Mouse (Mus musculus): Measurements from ENCODE around the gene Ptprg. TPM values are rescaled to one million over a fixed set of nuclear protein-coding genes. Genes with fewer than 3 reads are reported as not detected.

The Ptprg gene
- polyA plus RNA-seq, 2 experiments = 0.69 to 1.4 TPM

DNA sequence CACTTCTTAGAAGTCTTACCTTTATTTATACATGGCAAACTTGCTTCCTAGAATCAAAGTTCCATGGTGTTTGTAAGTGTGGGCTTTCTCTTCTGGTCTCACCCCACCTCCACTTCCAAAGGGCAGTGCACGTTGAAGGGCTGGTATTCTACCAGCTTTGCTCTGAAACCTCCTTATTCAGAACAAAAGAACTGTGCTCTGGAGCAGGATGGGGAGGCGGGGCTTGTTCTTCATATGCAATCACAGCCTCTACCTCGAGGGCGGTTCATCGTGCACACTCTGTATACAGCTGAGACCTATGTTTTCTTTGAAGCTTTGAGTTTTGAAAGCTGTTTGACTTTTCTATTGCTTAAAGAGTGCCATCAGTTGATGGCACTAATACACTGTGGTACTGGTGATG, 412.5 kb downstream of the Ptprg start:
- H3K9me3 ChIP-seq (ENCODE audit: control insufficient read depth, low read length) = no peaks in the 10 kb centered on the region
- H3K36me3 ChIP-seq (replicated peaks; ENCODE audit: control insufficient read depth, insufficient read depth, low read depth) = no peaks in the 10 kb centered on the region
- H3K4me1 ChIP-seq (replicated peaks; ENCODE audit: control insufficient read depth in 2 of 2, insufficient read depth in 2 of 2, low read length in 1 of 2) = no peaks in the 10 kb centered on the region
- H3K9ac ChIP-seq (replicated peaks) = no peak overlapping the region
- no peaks in the 10 kb centered on the region for H3K27me3 ChIP-seq (ENCODE audit: control insufficient read depth, insufficient read depth, low read length)
- ATAC-seq (ENCODE audit: insufficient read depth) (no peak), DNase-seq (ENCODE audit: low read depth in 3 of 3, low spot score in 3 of 3) (no peak)
- H3K4me2 ChIP-seq (ENCODE audit: low read depth) = no peak overlapping the region
- TF ChIP-seq CTCF (IDR thresholded peaks at IDR 0.05; ENCODE audit: low read depth) = no peak
- TF ChIP-seq EP300 (IDR thresholded peaks at IDR 0.05; ENCODE audit: low read depth) = no peak
- no peak overlapping the region for H3K4me3 ChIP-seq (ENCODE audit: insufficient read depth in 1 of 2, low read depth in 2 of 2, low read length in 2 of 2)
- 63% methylated on average over 5 of the region's 5 CpGs for WGBS (ENCODE audit: insufficient replicate concordance)
- H3K27ac ChIP-seq = no peak overlapping the region

DNA sequence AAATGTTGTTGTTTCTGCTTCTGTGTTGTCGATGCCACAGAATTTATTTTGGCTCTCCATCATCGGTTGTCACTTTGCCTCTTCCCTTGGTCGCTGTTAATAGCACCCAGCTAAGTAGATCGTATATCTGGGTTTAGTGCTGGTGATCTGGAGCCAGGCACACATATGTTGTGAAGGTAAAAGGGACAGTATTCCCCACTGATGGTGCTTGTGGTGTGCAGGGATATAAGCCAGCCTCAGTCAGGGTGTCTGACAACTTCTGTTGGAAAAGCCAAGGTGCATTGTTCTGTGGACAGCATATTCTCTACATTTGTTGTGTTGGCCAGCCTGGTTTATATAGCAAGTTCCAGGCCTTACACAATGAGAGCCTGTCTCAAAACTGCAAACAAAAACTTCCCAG, 428.4 kb downstream of the Ptprg start:
- DNase-seq (ENCODE audit: low read depth in 3 of 3, low spot score in 3 of 3) = no peak
- H3K9me3 ChIP-seq (ENCODE audit: control insufficient read depth, low read length) = no peaks in the 10 kb centered on the region
- H3K4me3 ChIP-seq (ENCODE audit: insufficient read depth in 1 of 2, low read depth in 2 of 2, low read length in 2 of 2) = no peak overlapping the region
- no peaks in the 10 kb centered on the region for H3K27me3 ChIP-seq (ENCODE audit: control insufficient read depth, insufficient read depth, low read length)
- ATAC-seq (ENCODE audit: insufficient read depth) = no peak
- no peaks in the 10 kb centered on the region for H3K4me1 ChIP-seq (replicated peaks; ENCODE audit: control insufficient read depth in 2 of 2, insufficient read depth in 2 of 2, low read length in 1 of 2)
- H3K36me3 ChIP-seq (replicated peaks; ENCODE audit: control insufficient read depth, insufficient read depth, low read depth) = no peaks in the 10 kb centered on the region
- no peak overlapping the region for H3K9ac ChIP-seq (replicated peaks)
- TF ChIP-seq CTCF (IDR thresholded peaks at IDR 0.05; ENCODE audit: low read depth) = no peak
- H3K4me2 ChIP-seq (ENCODE audit: low read depth) = no peak overlapping the region
- WGBS (ENCODE audit: insufficient replicate concordance) = 65% methylated on average over 4 of the region's 4 CpGs
- no peak overlapping the region for H3K27ac ChIP-seq

DNA sequence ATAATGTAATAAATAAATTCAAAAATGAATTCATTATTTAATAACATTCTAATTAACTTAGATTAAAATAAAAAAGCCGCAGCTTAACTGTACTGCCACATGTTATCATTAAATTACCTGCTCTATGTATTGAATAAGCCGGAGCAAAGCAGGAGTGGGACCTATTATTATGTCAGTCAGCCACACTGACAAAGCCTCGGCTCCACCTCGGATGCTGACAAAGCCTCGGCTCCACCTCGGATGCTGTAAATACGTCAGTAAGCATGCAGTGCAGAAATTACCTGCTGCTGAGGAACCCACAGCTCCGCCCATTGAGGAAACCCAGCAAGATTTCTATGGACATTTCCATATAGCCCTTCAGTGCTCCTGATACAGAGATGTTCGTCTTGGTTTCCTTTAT, 429.7 kb downstream of the Ptprg start:
- DNase-seq (ENCODE audit: low read depth in 3 of 3, low spot score in 3 of 3) (no peak), ATAC-seq (ENCODE audit: insufficient read depth) (no peak)
- H3K27me3 ChIP-seq (ENCODE audit: control insufficient read depth, insufficient read depth, low read length) = no peaks in the 10 kb centered on the region
- 58% methylated on average over 9 of the region's 9 CpGs for WGBS (ENCODE audit: insufficient replicate concordance)
- H3K4me2 ChIP-seq (ENCODE audit: low read depth) = no peak overlapping the region
- H3K36me3 ChIP-seq (replicated peaks; ENCODE audit: control insufficient read depth, insufficient read depth, low read depth) = no peaks in the 10 kb centered on the region
- no peak overlapping the region for H3K9ac ChIP-seq (replicated peaks)
- H3K4me1 ChIP-seq (replicated peaks; ENCODE audit: control insufficient read depth in 2 of 2, insufficient read depth in 2 of 2, low read length in 1 of 2) = no peaks in the 10 kb centered on the region
- TF ChIP-seq EP300 (IDR thresholded peaks at IDR 0.05; ENCODE audit: low read depth) (no peak), CTCF (IDR thresholded peaks at IDR 0.05; ENCODE audit: low read depth) (no peak)
- H3K9me3 ChIP-seq (ENCODE audit: control insufficient read depth, low read length) = no peaks in the 10 kb centered on the region
- H3K27ac ChIP-seq = no peak overlapping the region
- H3K4me3 ChIP-seq (ENCODE audit: insufficient read depth in 1 of 2, low read depth in 2 of 2, low read length in 2 of 2) = no peak overlapping the region

DNA sequence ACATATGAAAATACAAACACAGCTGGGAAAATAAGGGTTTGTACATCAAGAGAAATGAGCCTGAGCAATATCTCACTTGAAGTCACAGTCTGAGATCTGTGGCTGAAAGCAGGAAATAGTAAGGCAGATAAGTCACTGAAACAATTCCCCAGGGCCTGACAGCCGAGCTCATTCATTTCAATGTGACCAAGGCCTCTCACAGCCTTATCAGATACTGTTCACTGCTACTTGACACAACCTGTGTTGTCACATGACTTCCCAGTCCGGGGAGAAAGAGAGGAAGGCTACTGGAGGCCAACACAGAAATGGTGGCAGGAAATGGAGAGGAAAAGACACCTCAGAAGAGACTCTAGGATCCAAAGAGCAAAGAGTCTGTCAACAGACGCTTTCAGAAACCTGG, 430.8 kb downstream of the Ptprg start:
- no peak for TF ChIP-seq CTCF (IDR thresholded peaks at IDR 0.05; ENCODE audit: low read depth)
- TF ChIP-seq EP300 (IDR thresholded peaks at IDR 0.05; ENCODE audit: low read depth) = no peak
- Histone ChIP-seq H3K4me3 (ENCODE audit: insufficient read depth in 1 of 2, low read depth in 2 of 2, low read length in 2 of 2) (no peak overlapping the region), H3K27me3 (ENCODE audit: control insufficient read depth, insufficient read depth, low read length) (no peaks in the 10 kb centered on the region), H3K4me1 (replicated peaks; ENCODE audit: control insufficient read depth in 2 of 2, insufficient read depth in 2 of 2, low read length in 1 of 2) (no peaks in the 10 kb centered on the region), H3K36me3 (replicated peaks; ENCODE audit: control insufficient read depth, insufficient read depth, low read depth) (no peaks in the 10 kb centered on the region), H3K9ac (replicated peaks) (no peak overlapping the region), H3K4me2 (ENCODE audit: low read depth) (no peak overlapping the region), H3K9me3 (ENCODE audit: control insufficient read depth, low read length) (no peaks in the 10 kb centered on the region), H3K27ac (no peak overlapping the region)
- DNase-seq (ENCODE audit: low read depth in 3 of 3, low spot score in 3 of 3) = no peak
- ATAC-seq (ENCODE audit: insufficient read depth) = no peak
- 12% methylated on average over 3 of the region's 3 CpGs for WGBS (ENCODE audit: insufficient replicate concordance)

DNA sequence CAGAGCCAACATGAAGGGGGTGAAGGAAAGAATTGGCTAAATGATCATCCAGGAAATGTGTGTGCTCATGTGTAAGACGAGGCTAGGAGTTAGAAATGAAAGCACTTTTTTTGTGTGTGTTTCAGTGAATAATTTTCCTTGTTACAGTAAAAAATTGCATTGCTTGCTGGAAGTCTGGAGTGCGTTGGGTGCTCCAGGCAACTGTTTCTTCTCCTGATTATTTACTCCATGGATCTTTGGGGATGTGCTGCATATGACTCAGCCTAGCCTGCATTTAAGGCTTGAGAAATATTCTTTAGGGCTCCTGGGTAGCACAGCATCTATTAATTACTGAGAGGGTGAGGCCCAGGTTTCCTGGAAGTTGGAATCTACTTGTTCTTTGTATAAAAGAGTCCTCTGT, 435.6 kb downstream of the Ptprg start:
- Histone ChIP-seq H3K9ac (replicated peaks) (no peak overlapping the region), H3K27ac (no peak overlapping the region), H3K27me3 (ENCODE audit: control insufficient read depth, insufficient read depth, low read length) (no peaks in the 10 kb centered on the region), H3K9me3 (ENCODE audit: control insufficient read depth, low read length) (no peaks in the 10 kb centered on the region), H3K36me3 (replicated peaks; ENCODE audit: control insufficient read depth, insufficient read depth, low read depth) (no peaks in the 10 kb centered on the region), H3K4me1 (replicated peaks; ENCODE audit: control insufficient read depth in 2 of 2, insufficient read depth in 2 of 2, low read length in 1 of 2) (no peaks in the 10 kb centered on the region), H3K4me2 (ENCODE audit: low read depth) (no peak overlapping the region), H3K4me3 (ENCODE audit: insufficient read depth in 1 of 2, low read depth in 2 of 2, low read length in 2 of 2) (no peak overlapping the region)
- ATAC-seq (ENCODE audit: insufficient read depth) (no peak), DNase-seq (ENCODE audit: low read depth in 3 of 3, low spot score in 3 of 3) (no peak)
- TF ChIP-seq CTCF (IDR thresholded peaks at IDR 0.05; ENCODE audit: low read depth) = no peak
- TF ChIP-seq EP300 (IDR thresholded peaks at IDR 0.05; ENCODE audit: low read depth) = no peak
- 48% methylated on average over 2 of the region's 2 CpGs for WGBS (ENCODE audit: insufficient replicate concordance)

DNA sequence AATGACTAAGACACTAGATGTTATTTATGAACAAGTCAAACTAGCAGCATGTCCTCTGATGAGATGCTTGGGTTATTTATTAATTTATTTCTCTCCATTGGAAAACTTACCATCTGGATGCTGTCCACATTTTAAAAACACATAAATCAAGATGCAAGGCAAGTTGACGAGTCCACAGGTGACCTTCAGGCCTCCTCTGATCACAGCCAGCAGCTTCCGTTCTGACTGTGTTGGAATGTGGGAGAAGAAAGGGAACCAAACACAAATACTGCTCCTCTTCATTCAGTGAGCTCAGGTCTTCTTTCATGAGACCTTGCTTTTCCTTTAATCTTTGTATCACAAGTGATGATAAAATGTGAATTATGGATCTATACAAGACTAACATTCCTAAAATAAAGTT, 437.8 kb downstream of the Ptprg start:
- DNase-seq (ENCODE audit: low read depth in 3 of 3, low spot score in 3 of 3) = no peak
- H3K4me3 ChIP-seq (ENCODE audit: insufficient read depth in 1 of 2, low read depth in 2 of 2, low read length in 2 of 2) = no peak overlapping the region
- no peak for ATAC-seq (ENCODE audit: insufficient read depth)

More for the DNA sequence above, 437.8 kb downstream of the Ptprg start:
- no peaks in the 10 kb centered on the region for H3K4me1 ChIP-seq (replicated peaks; ENCODE audit: control insufficient read depth in 2 of 2, insufficient read depth in 2 of 2, low read length in 1 of 2)
- no peak for TF ChIP-seq CTCF (IDR thresholded peaks at IDR 0.05; ENCODE audit: low read depth)
- TF ChIP-seq EP300 (IDR thresholded peaks at IDR 0.05; ENCODE audit: low read depth) = no peak
- H3K9ac ChIP-seq (replicated peaks) = no peak overlapping the region
- H3K27me3 ChIP-seq (ENCODE audit: control insufficient read depth, insufficient read depth, low read length) = no peaks in the 10 kb centered on the region
- H3K36me3 ChIP-seq (replicated peaks; ENCODE audit: control insufficient read depth, insufficient read depth, low read depth) = no peaks in the 10 kb centered on the region
- H3K27ac ChIP-seq = no peak overlapping the region
- WGBS (ENCODE audit: insufficient replicate concordance) = 61% methylated on average over 2 of the region's 2 CpGs
- H3K4me2 ChIP-seq (ENCODE audit: low read depth) = no peak overlapping the region
- no peaks in the 10 kb centered on the region for H3K9me3 ChIP-seq (ENCODE audit: control insufficient read depth, low read length)
